Mouse (Mus musculus): ENCODE data around the gene Krtap4-1. TPM values are rescaled to one million over a fixed set of nuclear protein-coding genes. Genes with fewer than 3 reads are reported as not detected.

Krtap4-1 gene
- polyA plus RNA-seq, 1 experiment from 2014 or later, result not detected

DNA sequence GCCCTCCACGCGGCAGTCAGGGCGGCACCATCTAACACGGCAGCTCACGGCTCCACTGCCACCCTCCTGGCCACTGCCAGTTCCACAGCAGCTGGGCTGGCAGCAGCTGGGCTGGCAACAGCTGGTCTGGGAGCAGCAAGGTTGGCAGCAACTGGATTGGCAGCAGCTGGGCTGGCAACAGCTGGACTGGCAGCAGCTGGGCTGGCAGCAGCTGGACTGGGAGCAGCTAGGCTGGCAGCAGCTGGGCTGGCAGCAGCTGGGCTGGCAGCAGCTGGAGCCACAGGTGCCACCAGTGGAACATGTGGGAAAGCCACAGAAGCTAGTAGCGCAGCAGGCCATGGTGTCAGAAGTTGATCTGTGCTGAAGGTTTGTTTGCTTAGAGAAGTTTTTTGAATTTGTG lies 37.1 kb downstream of the Krtap4-1 start, which contains the start of gene Krtap1-3:
Krtap1-3 (minus strand) TSS at position 359 of the 400 bp plus-strand sequence.
- no peak within 1 kb of the TSS for H3K4me3 ChIP-seq (replicated peaks; ENCODE audit: low read depth, low read length)
- no peak for ATAC-seq (replicated peaks; ENCODE audit: low FRiP score, low read depth)
- H3K4me2 ChIP-seq (ENCODE audit: low read length), result no peak within 1 kb of the TSS
- no peak for DNase-seq (ENCODE audit: low spot score)
- no peak for TF ChIP-seq CTCF (IDR thresholded peaks at IDR 0.05; ENCODE audit: low read depth)
- WGBS, result 82% methylated on average over 6 of the region's 6 CpGs
- H3K27me3 ChIP-seq (ENCODE audit: insufficient read depth, low read length), result no peaks in the 10 kb centered on the region
- no peaks in the 10 kb centered on the region for H3K4me1 ChIP-seq (replicated peaks; ENCODE audit: insufficient read depth, low read length)
- H3K36me3 ChIP-seq (ENCODE audit: insufficient read depth, low read length), result no peaks in the 10 kb centered on the region
- H3K9me3 ChIP-seq (replicated peaks; ENCODE audit: low read length), result no peaks in the 10 kb centered on the region
- H3K27ac ChIP-seq, result no peak within 1 kb of the TSS
- H3K9ac ChIP-seq (ENCODE audit: low read depth, low read length), result no peak within 1 kb of the TSS

GRCm38 (mm10) chr11:99585096-99585495 lies 42.9 kb downstream of the Krtap4-1 start:
- ATAC-seq (replicated peaks; ENCODE audit: low FRiP score, low read depth) (no peak), DNase-seq (ENCODE audit: low spot score) (no peak)
- no peak overlapping the region for H3K27ac ChIP-seq
- H3K9me3 ChIP-seq (replicated peaks; ENCODE audit: low read length), result no peaks in the 10 kb centered on the region
- H3K9ac ChIP-seq (ENCODE audit: low read depth, low read length), result no peak overlapping the region
- no peaks in the 10 kb centered on the region for H3K4me1 ChIP-seq (replicated peaks; ENCODE audit: insufficient read depth, low read length)
- H3K27me3 ChIP-seq (ENCODE audit: insufficient read depth, low read length), result no peaks in the 10 kb centered on the region
- H3K36me3 ChIP-seq (ENCODE audit: insufficient read depth, low read length), result no peaks in the 10 kb centered on the region
- no peak for TF ChIP-seq CTCF (IDR thresholded peaks at IDR 0.05; ENCODE audit: low read depth)
- WGBS, result 87% methylated on average over 7 of the region's 7 CpGs
- H3K4me3 ChIP-seq (replicated peaks; ENCODE audit: low read depth, low read length), result no peak overlapping the region
- H3K4me2 ChIP-seq (ENCODE audit: low read length), result no peak overlapping the region

GRCm38 (mm10) chr11:99583245-99583704 lies 44.8 kb downstream of the Krtap4-1 start, which contains the start of gene Krtap1-4:
Krtap1-4 (minus strand) TSS chr11:99583654.
- no peak within 1 kb of the TSS for H3K9ac ChIP-seq (ENCODE audit: low read depth, low read length)
- TF ChIP-seq CTCF (IDR thresholded peaks at IDR 0.05; ENCODE audit: low read depth), result no peak
- no peaks in the 10 kb centered on the region for H3K27me3 ChIP-seq (ENCODE audit: insufficient read depth, low read length)
- H3K4me2 ChIP-seq (ENCODE audit: low read length), result no peak within 1 kb of the TSS
- no peak within 1 kb of the TSS for H3K4me3 ChIP-seq (replicated peaks; ENCODE audit: low read depth, low read length)
- H3K9me3 ChIP-seq (replicated peaks; ENCODE audit: low read length), result no peaks in the 10 kb centered on the region
- no peak within 1 kb of the TSS for H3K27ac ChIP-seq
- DNase-seq (ENCODE audit: low spot score) (no peak), ATAC-seq (replicated peaks; ENCODE audit: low FRiP score, low read depth) (no peak)
- no peaks in the 10 kb centered on the region for H3K36me3 ChIP-seq (ENCODE audit: insufficient read depth, low read length)
- H3K4me1 ChIP-seq (replicated peaks; ENCODE audit: insufficient read depth, low read length), result no peaks in the 10 kb centered on the region
- WGBS, result 81% methylated on average over 5 of the region's 5 CpGs

DNA sequence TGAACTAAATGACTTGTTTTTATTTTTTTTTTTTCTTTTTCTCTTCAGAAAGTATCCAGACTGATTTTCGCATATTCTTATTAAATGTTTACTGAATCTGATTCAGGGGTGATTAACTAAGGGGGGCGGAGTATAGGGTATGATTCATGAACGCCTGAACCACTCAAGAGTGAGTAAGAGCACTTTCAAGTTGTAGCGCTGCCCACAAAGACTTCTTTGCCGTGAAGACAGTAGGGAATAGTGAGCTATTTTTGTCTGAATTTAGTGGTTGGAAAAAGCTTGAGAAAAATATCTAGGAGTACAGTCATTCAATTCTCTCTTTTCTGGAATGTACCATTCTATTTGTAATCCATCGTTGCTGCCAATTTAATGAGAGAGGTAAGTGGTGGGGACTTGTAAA lies 46.5 kb downstream of the Krtap4-1 start:
- 81% methylated on average over 6 of the region's 6 CpGs for WGBS
- H3K9me3 ChIP-seq (replicated peaks; ENCODE audit: low read length), result no peaks in the 10 kb centered on the region
- no peak overlapping the region for H3K4me2 ChIP-seq (ENCODE audit: low read length)
- H3K9ac ChIP-seq (ENCODE audit: low read depth, low read length), result no peak overlapping the region
- H3K27ac ChIP-seq, result no peak overlapping the region
- no peaks in the 10 kb centered on the region for H3K36me3 ChIP-seq (ENCODE audit: insufficient read depth, low read length)
- ATAC-seq (replicated peaks; ENCODE audit: low FRiP score, low read depth) (no peak), DNase-seq (ENCODE audit: low spot score) (no peak)
- TF ChIP-seq CTCF (IDR thresholded peaks at IDR 0.05; ENCODE audit: low read depth), result no peak
- no peak overlapping the region for H3K4me3 ChIP-seq (replicated peaks; ENCODE audit: low read depth, low read length)
- H3K27me3 ChIP-seq (ENCODE audit: insufficient read depth, low read length), result no peaks in the 10 kb centered on the region
- H3K4me1 ChIP-seq (replicated peaks; ENCODE audit: insufficient read depth, low read length), result no peaks in the 10 kb centered on the region

DNA sequence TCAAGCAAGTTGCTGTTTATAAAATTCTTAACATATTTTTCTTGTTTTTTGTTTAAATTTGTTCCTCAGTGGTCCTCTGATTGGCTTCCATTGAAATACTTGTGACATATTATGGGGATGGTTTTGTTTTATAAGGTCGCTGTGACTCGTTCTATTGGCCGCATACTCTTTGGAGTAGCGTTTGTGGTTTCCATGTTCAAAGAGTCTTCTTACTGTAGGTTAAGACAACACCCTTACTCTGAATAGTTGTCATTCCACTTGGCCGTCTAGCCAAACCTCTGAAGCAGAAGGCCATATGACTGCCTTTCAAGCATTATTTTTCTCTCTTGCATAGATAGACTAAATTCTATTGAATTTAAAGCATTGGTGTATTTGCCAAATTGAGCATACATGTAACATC lies 47.0 kb downstream of the Krtap4-1 start:
- H3K9ac ChIP-seq (ENCODE audit: low read depth, low read length), result no peak overlapping the region
- no peak for TF ChIP-seq CTCF (IDR thresholded peaks at IDR 0.05; ENCODE audit: low read depth)
- H3K9me3 ChIP-seq (replicated peaks; ENCODE audit: low read length), result no peaks in the 10 kb centered on the region
- DNase-seq (ENCODE audit: low spot score) (no peak), ATAC-seq (replicated peaks; ENCODE audit: low FRiP score, low read depth) (no peak)
- WGBS, result 89% methylated on average over 5 of the region's 5 CpGs
- no peak overlapping the region for H3K27ac ChIP-seq
- no peak overlapping the region for H3K4me2 ChIP-seq (ENCODE audit: low read length)
- H3K4me1 ChIP-seq (replicated peaks; ENCODE audit: insufficient read depth, low read length), result no peaks in the 10 kb centered on the region
- H3K27me3 ChIP-seq (ENCODE audit: insufficient read depth, low read length), result no peaks in the 10 kb centered on the region
- H3K36me3 ChIP-seq (ENCODE audit: insufficient read depth, low read length), result no peaks in the 10 kb centered on the region
- H3K4me3 ChIP-seq (replicated peaks; ENCODE audit: low read depth, low read length), result no peak overlapping the region

DNA sequence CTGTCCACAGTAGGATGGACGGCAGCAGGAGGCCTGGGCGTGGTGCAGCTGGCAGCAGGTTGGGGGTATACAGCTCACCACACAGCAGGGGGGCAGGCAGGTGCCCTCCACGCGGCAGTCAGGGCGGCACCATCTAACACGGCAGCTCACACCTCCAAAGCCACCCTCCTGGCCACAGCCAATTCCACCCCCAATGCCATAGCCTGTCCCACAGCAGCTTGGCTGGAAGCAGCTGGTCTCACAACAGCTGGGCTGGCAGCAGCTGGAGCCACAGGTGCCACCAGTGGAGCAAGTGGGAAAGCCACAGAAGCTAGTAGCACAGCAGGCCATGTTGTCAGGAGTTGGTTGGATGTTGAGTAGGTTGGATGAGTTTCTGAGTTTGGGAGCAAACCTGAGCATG lies 47.4 kb downstream of the Krtap4-1 start, which contains the start of gene Krtap1-5:
Krtap1-5 (minus strand) TSS at position 381 of the 400 bp plus-strand sequence.
- TF ChIP-seq CTCF (IDR thresholded peaks at IDR 0.05; ENCODE audit: low read depth), result no peak
- H3K27me3 ChIP-seq (ENCODE audit: insufficient read depth, low read length), result no peaks in the 10 kb centered on the region
- no peak within 1 kb of the TSS for H3K9ac ChIP-seq (ENCODE audit: low read depth, low read length)
- ATAC-seq (replicated peaks; ENCODE audit: low FRiP score, low read depth), result no peak
- no peak for DNase-seq (ENCODE audit: low spot score)
- 85% methylated on average over 6 of the region's 6 CpGs for WGBS
- H3K4me1 ChIP-seq (replicated peaks; ENCODE audit: insufficient read depth, low read length), result no peaks in the 10 kb centered on the region
- H3K4me3 ChIP-seq (replicated peaks; ENCODE audit: low read depth, low read length), result no peak within 1 kb of the TSS
- H3K9me3 ChIP-seq (replicated peaks; ENCODE audit: low read length), result no peaks in the 10 kb centered on the region
- no peak within 1 kb of the TSS for H3K4me2 ChIP-seq (ENCODE audit: low read length)
- no peaks in the 10 kb centered on the region for H3K36me3 ChIP-seq (ENCODE audit: insufficient read depth, low read length)
- no peak within 1 kb of the TSS for H3K27ac ChIP-seq

Other genes with a start within 250 kb of the Krtap4-1 start
- 35.5 and 42.6 TPM in 2 replicates for gene Krt10, start 238.9 kb downstream of the Krtap4-1 start, polyA plus RNA-seq (2015; fragmentation: Nextera tagmentation; extraction: Ambion mirVana)
- not detected in 2 replicates for gene Krt12, start 206.0 kb downstream of the Krtap4-1 start, polyA plus RNA-seq (2015; fragmentation: Nextera tagmentation; extraction: Ambion mirVana)
- gene Krt20, start 190.1 kb downstream of the Krtap4-1 start, polyA plus RNA-seq (2015; fragmentation: Nextera tagmentation; extraction: Ambion mirVana), result 3.6 and 5.0 TPM in 2 replicates
- gene Krt23, start 135.1 kb downstream of the Krtap4-1 start, polyA plus RNA-seq (2015; fragmentation: Nextera tagmentation; extraction: Ambion mirVana), result 30.6 and 31.8 TPM in 2 replicates
- gene Krt39, start 106.9 kb downstream of the Krtap4-1 start, polyA plus RNA-seq (2015; fragmentation: Nextera tagmentation; extraction: Ambion mirVana), result 0.45 and 0.46 TPM in 2 replicates
- gene Krt40, start 85.1 kb downstream of the Krtap4-1 start, polyA plus RNA-seq (2015; fragmentation: Nextera tagmentation; extraction: Ambion mirVana), result not detected in 2 replicates
- gene Krtap3-3, start 77.4 kb downstream of the Krtap4-1 start, polyA plus RNA-seq (2015; fragmentation: Nextera tagmentation; extraction: Ambion mirVana), result not detected in 2 replicates
- gene Krtap3-2, start 71.4 kb downstream of the Krtap4-1 start, polyA plus RNA-seq (2015; fragmentation: Nextera tagmentation; extraction: Ambion mirVana), result not detected in 2 replicates
- not detected in 2 replicates for gene Gm11939, start 68.8 kb downstream of the Krtap4-1 start, polyA plus RNA-seq (2015; fragmentation: Nextera tagmentation; extraction: Ambion mirVana)
- not detected in 2 replicates for gene Krtap3-1, start 61.6 kb downstream of the Krtap4-1 start, polyA plus RNA-seq (2015; fragmentation: Nextera tagmentation; extraction: Ambion mirVana)
- not detected in 2 replicates for gene Krtap1-5, start 47.2 kb downstream of the Krtap4-1 start, polyA plus RNA-seq (2015; fragmentation: Nextera tagmentation; extraction: Ambion mirVana)
- gene Krtap1-4, start 44.6 kb downstream of the Krtap4-1 start, polyA plus RNA-seq (2015; fragmentation: Nextera tagmentation; extraction: Ambion mirVana), result not detected in 2 replicates
- gene Krtap1-3, start 36.9 kb downstream of the Krtap4-1 start, polyA plus RNA-seq (2015; fragmentation: Nextera tagmentation; extraction: Ambion mirVana), result not detected in 2 replicates
- not detected in 2 replicates for gene Krtap9-3, start 30.1 kb downstream of the Krtap4-1 start, polyA plus RNA-seq (2015; fragmentation: Nextera tagmentation; extraction: Ambion mirVana)
- not detected in 2 replicates for gene Gm11938, start 24.9 kb downstream of the Krtap4-1 start, polyA plus RNA-seq (2015; fragmentation: Nextera tagmentation; extraction: Ambion mirVana)
- gene Gm11937, start 18.0 kb downstream of the Krtap4-1 start, polyA plus RNA-seq (2015; fragmentation: Nextera tagmentation; extraction: Ambion mirVana), result not detected in 2 replicates
- gene Krtap2-4, start 13.4 kb downstream of the Krtap4-1 start, polyA plus RNA-seq (2015; fragmentation: Nextera tagmentation; extraction: Ambion mirVana), result not detected in 2 replicates
- gene Gm11562, start 7.8 kb downstream of the Krtap4-1 start, polyA plus RNA-seq (2015; fragmentation: Nextera tagmentation; extraction: Ambion mirVana), result not detected in 2 replicates
- not detected in 2 replicates for gene Krtap4-2, start 6.8 kb upstream of the Krtap4-1 start, polyA plus RNA-seq (2015; fragmentation: Nextera tagmentation; extraction: Ambion mirVana)
- gene Krtap4-7, start 15.9 kb upstream of the Krtap4-1 start, polyA plus RNA-seq (2015; fragmentation: Nextera tagmentation; extraction: Ambion mirVana), result not detected in 2 replicates
- gene Gm11555, start 22.0 kb upstream of the Krtap4-1 start, polyA plus RNA-seq (2015; fragmentation: Nextera tagmentation; extraction: Ambion mirVana), result not detected in 2 replicates
- gene Gm11563, start 30.7 kb upstream of the Krtap4-1 start, polyA plus RNA-seq (2015; fragmentation: Nextera tagmentation; extraction: Ambion mirVana), result not detected in 2 replicates
- not detected in 2 replicates for gene Krtap4-6, start 37.7 kb upstream of the Krtap4-1 start, polyA plus RNA-seq (2015; fragmentation: Nextera tagmentation; extraction: Ambion mirVana)
- gene Gm14190, start 62.5 kb upstream of the Krtap4-1 start, polyA plus RNA-seq (2015; fragmentation: Nextera tagmentation; extraction: Ambion mirVana), result not detected in 2 replicates
- gene Gm14180, start 106.1 kb upstream of the Krtap4-1 start, polyA plus RNA-seq (2015; fragmentation: Nextera tagmentation; extraction: Ambion mirVana), result not detected in 2 replicates
- not detected in 2 replicates for gene Gm11595, start 144.7 kb upstream of the Krtap4-1 start, polyA plus RNA-seq (2015; fragmentation: Nextera tagmentation; extraction: Ambion mirVana)
- gene Krtap4-8, start 152.5 kb upstream of the Krtap4-1 start, polyA plus RNA-seq (2015; fragmentation: Nextera tagmentation; extraction: Ambion mirVana), result not detected in 2 replicates
- not detected in 2 replicates for gene Krtap4-9, start 157.0 kb upstream of the Krtap4-1 start, polyA plus RNA-seq (2015; fragmentation: Nextera tagmentation; extraction: Ambion mirVana)
- not detected in 2 replicates for gene Gm11596, start 165.2 kb upstream of the Krtap4-1 start, polyA plus RNA-seq (2015; fragmentation: Nextera tagmentation; extraction: Ambion mirVana)
- not detected in 2 replicates for gene Gm11569, start 170.7 kb upstream of the Krtap4-1 start, polyA plus RNA-seq (2015; fragmentation: Nextera tagmentation; extraction: Ambion mirVana)
- gene Gm11554, start 176.2 kb upstream of the Krtap4-1 start, polyA plus RNA-seq (2015; fragmentation: Nextera tagmentation; extraction: Ambion mirVana), result not detected in 2 replicates
- gene Krtap4-13, start 181.7 kb upstream of the Krtap4-1 start, polyA plus RNA-seq (2015; fragmentation: Nextera tagmentation; extraction: Ambion mirVana), result not detected in 2 replicates
- not detected in 2 replicates for gene Gm11564, start 187.4 kb upstream of the Krtap4-1 start, polyA plus RNA-seq (2015; fragmentation: Nextera tagmentation; extraction: Ambion mirVana)
- gene 2300003K06Rik, start 209.8 kb upstream of the Krtap4-1 start, polyA plus RNA-seq (2015; fragmentation: Nextera tagmentation; extraction: Ambion mirVana), result not detected in 2 replicates
- gene Krtap4-16, start 223.4 kb upstream of the Krtap4-1 start, polyA plus RNA-seq (2015; fragmentation: Nextera tagmentation; extraction: Ambion mirVana), result not detected in 2 replicates
- gene Gm11568, start 229.7 kb upstream of the Krtap4-1 start, polyA plus RNA-seq (2015; fragmentation: Nextera tagmentation; extraction: Ambion mirVana), result not detected in 2 replicates
- gene Gm11559, start 236.2 kb upstream of the Krtap4-1 start, polyA plus RNA-seq (2015; fragmentation: Nextera tagmentation; extraction: Ambion mirVana), result not detected in 2 replicates
- not detected in 2 replicates for gene Krtap9-1, start 245.2 kb upstream of the Krtap4-1 start, polyA plus RNA-seq (2015; fragmentation: Nextera tagmentation; extraction: Ambion mirVana)

Data from kidney, postnatal 0 days (tissue).